Mouse (Mus musculus): ENCODE measurements around the gene Tti1. TPM values are rescaled to one million over a fixed set of nuclear protein-coding genes. Genes with fewer than 3 reads are reported as not detected.
"Not testable (repeated sequence)": the region's sequence is repeated elsewhere in the genome, so short reads cannot be mapped to it uniquely, and the experiment has no call there.

Gene Tti1
- total RNA-seq (2021): 10 to 100 TPM; 16.0 to 17.2 TPM

DNA sequence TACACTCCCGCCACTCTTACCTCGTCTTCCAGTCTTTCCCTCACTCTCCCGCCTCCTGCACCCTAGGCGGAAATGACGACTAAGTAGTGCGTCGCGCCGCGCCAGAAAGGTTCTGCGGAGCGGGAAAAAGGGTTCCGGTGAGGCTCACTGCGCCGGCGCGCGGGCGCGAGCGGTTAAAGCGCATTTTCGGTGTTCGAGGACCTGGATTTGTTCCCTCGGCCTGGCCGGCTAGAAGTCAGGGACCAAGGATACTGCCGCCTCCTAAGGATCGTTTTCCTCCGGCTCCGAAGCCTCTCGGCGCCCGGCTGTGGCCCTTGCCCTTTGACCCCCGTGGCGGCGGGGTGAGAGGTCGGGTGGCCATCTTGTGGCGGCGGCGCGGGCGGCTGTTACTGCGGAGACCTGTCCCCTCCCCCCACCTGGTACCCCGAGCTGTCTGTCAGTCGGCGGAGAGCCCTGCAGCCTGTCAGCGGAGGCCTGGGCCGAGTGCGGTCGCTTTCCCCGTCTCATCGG, at the start of gene Tti1, which contains the start of gene Rprd1b:
Gene Tti1 (minus strand): TSS at position 80 of the 510 bp plus-strand sequence.
Gene Rprd1b (plus strand): TSS at position 144 of the 510 bp plus-strand sequence.
- intact Hi-C loops (cut with DNase I): no loop called here
- DNase-seq (ENCODE audit: extremely low spot score in 1 of 2, low spot score in 2 of 2): peak; percentile 93 to 95

DNA sequence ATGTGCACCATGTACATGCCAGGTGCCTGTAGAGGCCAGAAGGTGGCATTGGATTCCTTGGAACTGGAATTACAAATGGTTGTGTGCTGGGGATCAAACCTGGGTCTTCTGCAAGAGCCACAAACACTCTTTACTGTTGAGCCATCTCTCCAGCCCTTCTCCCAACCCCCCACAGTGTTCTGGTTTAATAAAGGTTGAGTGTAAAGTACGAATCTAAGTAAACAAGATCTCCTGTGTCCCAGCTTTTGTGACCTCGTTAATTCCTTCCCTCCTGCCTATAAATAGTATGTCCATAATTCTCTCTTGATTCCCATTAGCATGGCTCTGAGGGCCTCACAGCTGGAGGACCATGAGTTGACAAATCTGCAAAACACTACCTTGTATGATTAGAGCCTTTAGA, 49.7 kb upstream of the Tti1 start:
- intact Hi-C loops (cut with DNase I): no loop called here
- DNase-seq (ENCODE audit: extremely low spot score in 1 of 2, low spot score in 2 of 2): no peak

- intact Hi-C loops (cut with DNase I): no loop called here
- no peak for DNase-seq (ENCODE audit: extremely low spot score in 1 of 2, low spot score in 2 of 2)
These were observed 48.5 kb upstream of the Tti1 start for GRCm38 (mm10) chr2:158076690-158077089.

DNA sequence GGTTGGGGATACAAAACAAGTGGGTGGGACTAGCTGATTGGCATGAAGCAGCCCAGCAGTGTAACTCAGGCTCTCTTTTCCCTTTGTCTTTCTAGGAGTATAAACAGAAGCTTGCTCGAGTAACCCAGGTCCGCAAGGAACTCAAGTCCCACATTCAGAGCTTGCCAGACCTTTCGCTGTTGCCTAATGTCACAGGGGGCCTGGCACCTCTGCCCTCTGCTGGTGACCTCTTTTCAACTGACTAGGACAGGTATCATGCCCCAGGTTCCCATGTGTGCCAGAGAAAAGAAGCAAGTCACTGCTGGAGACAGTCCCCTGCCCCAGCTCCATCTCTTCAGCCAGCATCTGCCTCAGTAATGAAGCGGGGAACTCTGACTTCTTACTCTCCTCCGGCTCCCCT, 46.6 kb upstream of the Tti1 start:
- DNase-seq (ENCODE audit: extremely low spot score in 1 of 2, low spot score in 2 of 2): no peak
- intact Hi-C loops (cut with DNase I): loop anchor here (5.0 kb wide), 1 partner anchor 127 kb away; no protein-coding TSS in a partner anchor

GRCm38 (mm10) chr2:158071633-158071995, 43.4 kb upstream of the Tti1 start:
- DNase-seq (ENCODE audit: extremely low spot score in 1 of 2, low spot score in 2 of 2): no peak
- intact Hi-C loops (cut with DNase I): loop anchor here (5.0 kb wide), 1 partner anchor 131 kb away; no protein-coding TSS in a partner anchor

DNA sequence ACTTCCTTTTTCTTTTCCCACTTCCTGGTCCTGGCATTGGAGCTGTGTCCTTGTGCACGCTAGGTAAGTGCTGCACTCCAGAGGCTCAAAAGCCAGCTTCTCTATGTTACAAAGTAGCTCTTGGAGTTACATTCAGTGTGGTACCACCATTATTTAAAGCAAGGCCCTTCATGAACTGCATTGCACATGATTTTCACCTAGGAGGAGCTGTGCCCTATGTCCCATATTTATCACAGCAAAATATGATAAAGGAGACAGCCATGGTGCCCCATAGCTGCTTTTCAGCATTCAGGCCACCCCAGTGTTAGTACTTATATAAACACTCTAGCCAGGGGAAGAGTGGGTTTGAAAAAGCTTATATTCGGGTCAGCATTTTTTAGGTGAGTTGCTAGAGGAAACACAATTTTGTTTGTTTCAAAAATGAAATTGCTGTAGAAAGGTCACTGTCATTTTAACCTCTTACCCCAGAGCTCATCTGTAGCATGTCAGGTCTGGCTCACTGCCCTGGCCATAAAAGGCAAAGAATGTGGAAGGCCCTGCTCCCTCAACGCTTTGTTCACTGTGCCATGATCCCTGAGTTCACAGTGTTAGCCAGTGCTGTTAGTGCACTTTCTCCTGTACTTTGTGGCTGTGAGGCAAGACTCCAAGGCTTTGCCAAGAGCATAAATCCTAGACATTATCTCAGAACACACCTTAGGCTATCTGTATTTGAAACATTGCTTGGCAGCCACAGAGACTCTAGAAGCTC, 42.8 kb upstream of the Tti1 start:
- intact Hi-C loops (cut with DNase I): loop anchor here (5.0 kb wide), 1 partner anchor 131 kb away; no protein-coding TSS in a partner anchor
- DNase-seq (ENCODE audit: extremely low spot score in 1 of 2, low spot score in 2 of 2): no peak

- no peak for DNase-seq (ENCODE audit: extremely low spot score in 1 of 2, low spot score in 2 of 2)
- intact Hi-C loops (cut with DNase I): loop anchor here (10.0 kb wide), 1 partner anchor 276 kb away; no protein-coding TSS in a partner anchor
These were observed 40.3 kb upstream of the Tti1 start for GRCm38 (mm10) chr2:158068444-158068971.

DNA sequence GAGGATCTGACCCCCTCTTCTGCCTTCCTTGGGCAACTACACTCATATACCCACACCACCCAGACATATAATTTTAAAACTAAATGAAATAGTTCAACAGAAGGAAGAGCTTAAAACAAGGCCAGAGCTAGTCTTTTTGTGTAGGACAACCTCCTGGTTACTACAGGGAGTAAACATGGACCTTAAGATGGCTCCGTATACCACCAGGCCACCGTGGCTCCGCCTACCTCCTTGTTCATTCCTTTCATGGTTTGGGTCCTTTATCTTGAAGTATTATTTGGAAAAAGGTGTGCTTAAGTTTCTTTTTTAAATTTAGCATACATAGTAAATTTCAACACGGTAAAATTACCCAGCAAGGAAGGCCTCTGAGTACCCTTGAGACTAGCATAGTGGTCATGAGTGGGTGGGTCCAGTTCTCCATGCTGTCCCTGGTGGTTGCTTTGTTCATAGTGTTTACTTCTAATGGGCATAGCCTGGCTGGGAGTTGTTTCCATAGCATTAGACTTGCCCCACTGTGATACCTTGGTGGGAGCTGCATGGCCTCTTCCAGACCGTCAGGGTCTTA, 39.1 kb upstream of the Tti1 start:
- no peak for DNase-seq (ENCODE audit: extremely low spot score in 1 of 2, low spot score in 2 of 2)
- intact Hi-C loops (cut with DNase I): loop anchor here (10.0 kb wide), 1 partner anchor 277 kb away; no protein-coding TSS in a partner anchor

DNA sequence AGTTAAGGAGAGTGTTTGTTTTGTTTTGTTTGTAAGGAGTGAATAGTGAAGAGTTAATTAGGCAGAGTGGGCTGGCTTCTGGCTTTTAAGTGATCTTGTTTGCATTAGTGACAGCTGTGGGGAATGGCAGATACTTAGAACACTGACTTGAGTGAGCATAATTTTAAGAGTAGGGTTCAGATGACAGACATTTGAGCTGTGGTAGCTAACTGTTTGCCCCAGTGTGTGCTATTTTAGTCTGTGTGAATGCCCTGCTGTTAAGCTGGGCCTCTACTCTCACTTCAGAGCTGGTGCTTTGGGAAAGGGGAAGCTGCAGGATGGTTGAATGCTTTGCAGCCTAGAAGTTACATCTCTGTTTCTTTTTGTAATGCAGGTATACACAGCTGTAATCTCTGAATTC, 38.2 kb upstream of the Tti1 start:
- intact Hi-C loops (cut with DNase I): loop anchor here (10.0 kb wide), 1 partner anchor 278 kb away; no protein-coding TSS in a partner anchor
- no peak for DNase-seq (ENCODE audit: extremely low spot score in 1 of 2, low spot score in 2 of 2)

DNA sequence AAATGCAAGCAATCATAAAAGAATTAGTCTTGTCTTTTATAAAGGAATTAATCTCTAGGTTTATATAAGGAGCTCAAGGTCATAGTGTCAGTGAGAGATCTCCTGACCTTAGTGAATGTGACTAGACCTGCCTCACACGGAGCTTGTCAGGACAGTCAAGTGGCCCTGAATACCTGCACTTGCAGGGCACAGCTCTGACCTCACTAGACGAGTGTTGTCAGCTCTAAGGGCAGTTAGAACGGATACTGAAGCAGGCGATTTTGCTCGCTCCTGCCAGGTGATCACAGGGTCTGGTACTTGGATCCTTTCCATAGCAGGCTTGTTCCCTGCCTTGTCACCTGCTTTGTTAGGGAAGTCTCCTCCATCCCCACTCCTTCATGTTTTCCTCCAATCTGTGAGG, 36.8 kb upstream of the Tti1 start:
- no peak for DNase-seq (ENCODE audit: extremely low spot score in 1 of 2, low spot score in 2 of 2)
- intact Hi-C loops (cut with DNase I): loop anchor here (10.0 kb wide), 1 partner anchor 280 kb away; no protein-coding TSS in a partner anchor

- intact Hi-C loops (cut with DNase I): loop anchor here (10.0 kb wide), 1 partner anchor 280 kb away; no protein-coding TSS in a partner anchor
- DNase-seq (ENCODE audit: extremely low spot score in 1 of 2, low spot score in 2 of 2): peak in 1 of 2 experiments; percentile 12
These were observed 36.4 kb upstream of the Tti1 start for GRCm38 (mm10) chr2:158064571-158065048.

GRCm38 (mm10) chr2:158063036-158063435, 34.8 kb upstream of the Tti1 start:
- intact Hi-C loops (cut with DNase I): loop anchor here (10.0 kb wide), 1 partner anchor 282 kb away; no protein-coding TSS in a partner anchor
- DNase-seq (ENCODE audit: extremely low spot score in 1 of 2, low spot score in 2 of 2): no peak

DNA sequence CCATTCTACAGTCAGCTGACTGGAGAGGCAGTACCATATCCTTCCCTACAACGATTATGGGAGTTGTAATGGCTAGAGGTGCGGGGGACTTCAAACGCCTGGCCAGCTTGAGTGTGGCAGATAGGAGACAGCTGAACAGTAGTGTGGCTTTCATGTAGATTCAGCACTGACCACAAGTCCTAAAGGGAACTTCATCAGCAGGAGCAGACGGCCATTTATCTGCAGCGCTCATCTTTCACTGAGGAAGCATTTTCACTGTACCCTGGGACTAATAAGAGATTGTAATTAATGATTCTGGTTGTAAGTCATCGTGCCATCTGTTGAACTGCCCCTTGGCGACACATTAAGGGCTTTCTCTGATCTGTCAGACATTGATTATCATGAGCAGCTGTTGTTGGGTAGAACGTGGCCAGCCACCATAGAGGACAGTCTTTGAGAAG, 31.5 kb upstream of the Tti1 start:
- intact Hi-C loops (cut with DNase I): loop anchor here (10.0 kb wide), 1 partner anchor 285 kb away; no protein-coding TSS in a partner anchor
- no peak for DNase-seq (ENCODE audit: extremely low spot score in 1 of 2, low spot score in 2 of 2)

GRCm38 (mm10) chr2:158058534-158058933, 30.3 kb upstream of the Tti1 start:
- intact Hi-C loops (cut with DNase I): no loop called here
- DNase-seq (ENCODE audit: extremely low spot score in 1 of 2, low spot score in 2 of 2): peak; percentile 41 to 60

DNA sequence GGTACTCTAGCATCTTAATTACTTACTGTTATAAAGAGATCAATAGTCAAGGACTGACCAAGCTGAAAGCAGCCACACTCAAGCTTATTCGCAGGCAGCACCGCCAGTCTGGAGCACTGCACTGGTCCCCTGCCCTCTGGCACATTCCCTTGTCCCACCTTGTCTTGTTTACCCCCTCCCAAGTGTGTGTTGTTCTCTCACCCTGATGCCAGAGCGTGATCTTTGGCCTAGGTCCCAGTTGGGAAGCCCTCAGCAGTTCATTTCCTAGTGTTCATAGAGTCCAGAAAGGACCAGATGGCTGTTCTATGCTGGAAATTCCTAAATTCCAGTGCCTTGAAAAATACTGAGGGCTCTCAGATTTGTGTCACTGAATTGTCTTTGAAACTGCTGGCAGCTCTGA, 28.8 kb upstream of the Tti1 start:
- no peak for DNase-seq (ENCODE audit: extremely low spot score in 1 of 2, low spot score in 2 of 2)
- intact Hi-C loops (cut with DNase I): no loop called here

DNA sequence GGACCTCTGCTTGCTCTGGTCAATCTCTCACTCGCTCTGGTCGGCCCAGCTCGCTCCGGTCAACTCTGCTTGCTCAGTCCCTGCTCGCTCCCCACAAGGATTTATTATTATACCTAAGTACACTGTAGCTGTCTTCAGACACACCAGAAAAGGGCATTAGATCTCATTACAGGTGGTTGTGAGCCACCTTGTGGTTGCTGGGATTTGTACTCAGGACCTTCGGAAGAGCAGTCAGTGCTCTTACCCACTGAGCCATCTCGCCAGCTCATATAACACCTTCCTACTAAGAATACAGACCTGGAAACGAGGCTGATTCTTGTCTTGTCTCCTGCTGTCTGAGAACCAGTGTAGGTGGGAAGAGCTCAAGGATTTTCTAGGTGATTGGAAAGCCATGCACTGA, 27.1 kb upstream of the Tti1 start:
- intact Hi-C loops (cut with DNase I): not testable (repeated sequence)

DNA sequence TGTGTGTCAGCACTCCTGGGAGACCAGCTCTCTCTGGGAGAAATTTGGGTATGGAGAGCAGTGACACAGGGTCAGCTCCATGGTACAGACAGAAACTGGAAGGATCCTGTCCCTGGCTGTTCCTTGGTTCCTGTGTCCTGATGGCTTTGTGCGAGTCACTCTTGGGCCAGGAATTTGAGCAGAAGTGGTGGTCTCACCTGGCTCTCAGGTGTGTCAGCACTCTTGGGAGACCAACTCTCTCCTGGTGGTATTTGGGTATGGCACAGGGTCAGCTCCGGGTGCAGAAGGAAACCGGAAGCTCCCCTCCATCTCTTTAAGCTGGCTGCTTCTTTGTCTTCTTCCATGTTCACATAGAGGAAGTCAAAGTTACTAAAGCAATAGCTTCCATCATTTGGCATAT, 26.4 kb upstream of the Tti1 start:
- intact Hi-C loops (cut with DNase I): no loop called here
- DNase-seq (ENCODE audit: extremely low spot score in 1 of 2, low spot score in 2 of 2): no peak

More for the DNA sequence above, 27.1 kb upstream of the Tti1 start:
- DNase-seq (ENCODE audit: extremely low spot score in 1 of 2, low spot score in 2 of 2): not testable (repeated sequence)

DNA sequence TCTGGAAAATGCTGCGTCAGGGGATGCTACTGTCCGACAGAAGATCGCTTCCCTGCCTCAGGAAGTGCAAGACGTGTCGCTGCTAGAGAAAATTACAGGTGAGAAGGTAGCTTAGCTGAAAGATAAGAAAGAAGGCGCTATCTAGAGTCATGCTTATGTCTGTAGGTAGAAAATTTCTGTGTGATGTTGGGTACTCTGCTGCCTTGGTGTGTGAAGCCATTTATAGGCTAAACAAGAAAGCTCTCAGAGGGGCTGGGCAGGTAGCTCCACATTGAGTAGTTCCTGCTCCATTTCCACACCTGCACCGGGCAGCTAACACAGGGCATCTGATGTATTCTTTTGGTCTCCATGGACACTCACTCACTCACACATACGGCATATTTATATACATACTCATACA, 21.9 kb upstream of the Tti1 start:
- DNase-seq (ENCODE audit: extremely low spot score in 1 of 2, low spot score in 2 of 2): no peak
- intact Hi-C loops (cut with DNase I): no loop called here

- no peak for DNase-seq (ENCODE audit: extremely low spot score in 1 of 2, low spot score in 2 of 2)
- intact Hi-C loops (cut with DNase I): no loop called here
These were observed 20.5 kb upstream of the Tti1 start for GRCm38 (mm10) chr2:158048718-158049117.

Data from left cerebral cortex, postnatal 10 days (tissue).